Mouse (Mus musculus) frontal cortex, adult (tissue): ENCODE measurements at regions not wholly inside any gene's neighbourhood (a gene's known extent, or its start where the extent isn't known, plus 50 kb on each side); places are given as distances from the start of the nearest gene placed in this dataset.
"Not testable (repeated sequence)": the region's sequence is repeated elsewhere in the genome, so short reads cannot be mapped to it uniquely, and the experiment has no call there.

Experiments
- ATAC-seq: cut with Nextera tagmentation; 2 replicates; pipeline ENCODE4 v1.9.2; 2017; ENCODE audit warnings: mild to moderate bottlenecking, moderate library complexity, mixed read lengths; ENCODE audit not compliant: low TSS enrichment

- ATAC-seq = peak; percentile 60
Observed at GRCm38 (mm10) chr2:44513080-44513724, 414.3 kb downstream of the Gtdc1 start.

GRCm38 (mm10) chr2:44512334-44512733 is 415.1 kb downstream of the Gtdc1 start:
- ATAC-seq = peak; percentile 91

- no peak for ATAC-seq
Observed at GRCm38 (mm10) chr2:44509101-44509500, 418.4 kb downstream of the Gtdc1 start.

GRCm38 (mm10) chr2:44504273-44504672 is 423.2 kb downstream of the Gtdc1 start:
- ATAC-seq = no peak

- not testable (repeated sequence) for ATAC-seq
Observed at GRCm38 (mm10) chr2:44490806-44491205, 436.7 kb downstream of the Gtdc1 start.

DNA sequence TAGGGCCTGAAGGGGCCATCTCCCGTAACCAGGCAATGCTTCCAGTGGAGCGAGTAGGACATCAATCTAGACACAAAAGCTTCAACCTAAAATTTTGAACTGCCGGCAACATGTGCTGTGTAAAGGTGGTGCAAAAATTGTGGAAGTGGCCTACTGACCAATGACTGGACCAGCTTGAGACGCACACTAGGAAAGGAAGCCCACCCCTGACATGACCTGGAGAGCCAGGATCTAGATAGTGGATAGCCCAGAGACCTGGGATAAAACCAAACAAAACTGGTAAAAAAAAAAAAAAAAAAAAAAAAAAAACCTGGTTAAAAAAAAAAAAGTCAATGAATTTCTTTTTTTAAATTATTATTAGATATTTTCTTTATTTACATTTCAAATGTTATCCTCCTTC is 437.2 kb downstream of the Gtdc1 start:
- no peak for ATAC-seq

- ATAC-seq = peak; percentile 81
Observed at GRCm38 (mm10) chr2:44485880-44486279, 441.6 kb downstream of the Gtdc1 start.

DNA sequence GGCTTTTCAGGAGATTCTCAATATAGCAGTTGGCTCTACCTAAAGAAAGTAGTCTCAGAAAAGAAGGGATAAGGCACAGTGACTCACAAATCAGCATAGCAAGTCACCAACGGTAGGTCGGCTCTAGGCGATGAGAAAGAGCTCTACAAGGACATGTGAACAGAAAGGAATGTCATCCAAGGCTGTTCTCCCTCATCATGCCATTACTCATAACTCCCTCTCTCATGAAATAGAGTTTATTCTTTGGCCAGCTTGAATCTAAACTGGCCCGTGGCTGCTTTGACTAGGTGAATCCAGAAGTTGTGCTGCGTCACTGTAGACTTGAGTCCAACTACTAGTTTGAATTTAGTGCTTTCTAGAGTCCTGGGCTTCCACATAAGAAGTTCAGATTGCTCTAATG is 447.7 kb downstream of the Gtdc1 start:
- ATAC-seq = no peak

DNA sequence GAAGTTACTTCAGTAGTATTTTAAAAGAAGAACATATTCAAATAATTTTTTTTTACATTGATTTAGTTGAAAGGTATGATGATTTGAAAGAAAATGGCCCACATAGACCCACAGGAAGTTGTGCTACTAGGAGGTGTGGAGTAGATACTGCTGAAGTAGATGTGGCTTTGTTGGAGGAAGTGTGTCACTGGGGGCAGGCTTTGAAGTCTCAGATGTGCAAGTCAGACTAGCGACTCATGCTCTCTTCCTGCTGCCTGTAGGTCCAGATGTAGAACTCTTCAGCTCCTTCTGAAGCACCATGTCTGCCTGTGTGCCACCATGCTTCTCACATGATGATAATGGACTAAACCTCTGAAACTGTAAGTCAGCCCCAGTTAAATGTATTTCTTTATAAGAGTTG is 452.0 kb downstream of the Gtdc1 start:
- ATAC-seq = no peak

- no peak for ATAC-seq
Observed at GRCm38 (mm10) chr2:44474653-44475052, 452.8 kb downstream of the Gtdc1 start.

DNA sequence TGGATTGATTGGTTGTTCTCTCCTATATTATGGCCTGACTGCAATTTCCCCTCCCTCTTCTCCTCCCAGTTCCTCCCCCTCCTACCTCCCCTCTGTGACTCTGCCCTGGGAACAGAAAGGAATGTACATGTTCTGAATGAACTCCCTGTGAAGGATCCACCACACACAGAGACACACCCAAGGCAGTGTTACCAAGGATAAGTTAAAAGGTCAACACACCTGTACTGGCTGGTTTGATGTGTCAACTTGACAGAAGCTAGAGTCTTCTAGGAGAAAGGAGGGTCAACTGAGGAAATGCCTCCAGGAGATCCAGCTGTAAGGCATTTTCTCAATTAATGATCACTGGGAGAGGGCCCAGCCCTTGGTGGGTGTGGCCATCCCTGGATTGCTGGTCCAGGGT is 456.1 kb downstream of the Gtdc1 start:
- ATAC-seq = no peak

DNA sequence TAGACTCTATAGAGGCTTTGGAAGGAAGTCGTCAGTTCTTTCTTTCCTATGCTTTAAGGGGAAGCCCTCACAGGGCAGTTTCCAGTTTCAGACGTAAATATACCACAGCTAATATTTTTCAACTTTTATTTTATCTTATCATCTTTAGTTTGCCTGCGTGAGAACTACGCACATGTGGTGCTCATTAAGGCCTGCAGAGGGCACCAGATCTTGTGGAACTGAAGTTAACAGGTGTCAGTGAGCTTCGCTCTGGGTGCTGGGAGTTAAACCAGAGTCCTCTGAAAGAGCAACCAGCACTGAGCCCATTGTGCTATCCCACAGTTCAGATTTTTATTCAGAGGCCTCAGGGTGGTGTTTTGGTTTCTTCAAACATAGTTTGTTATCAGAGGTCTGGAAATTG is 456.5 kb downstream of the Gtdc1 start:
- no peak for ATAC-seq

- no peak for ATAC-seq
Observed at GRCm38 (mm10) chr2:44464631-44465030, 462.8 kb downstream of the Gtdc1 start.

DNA sequence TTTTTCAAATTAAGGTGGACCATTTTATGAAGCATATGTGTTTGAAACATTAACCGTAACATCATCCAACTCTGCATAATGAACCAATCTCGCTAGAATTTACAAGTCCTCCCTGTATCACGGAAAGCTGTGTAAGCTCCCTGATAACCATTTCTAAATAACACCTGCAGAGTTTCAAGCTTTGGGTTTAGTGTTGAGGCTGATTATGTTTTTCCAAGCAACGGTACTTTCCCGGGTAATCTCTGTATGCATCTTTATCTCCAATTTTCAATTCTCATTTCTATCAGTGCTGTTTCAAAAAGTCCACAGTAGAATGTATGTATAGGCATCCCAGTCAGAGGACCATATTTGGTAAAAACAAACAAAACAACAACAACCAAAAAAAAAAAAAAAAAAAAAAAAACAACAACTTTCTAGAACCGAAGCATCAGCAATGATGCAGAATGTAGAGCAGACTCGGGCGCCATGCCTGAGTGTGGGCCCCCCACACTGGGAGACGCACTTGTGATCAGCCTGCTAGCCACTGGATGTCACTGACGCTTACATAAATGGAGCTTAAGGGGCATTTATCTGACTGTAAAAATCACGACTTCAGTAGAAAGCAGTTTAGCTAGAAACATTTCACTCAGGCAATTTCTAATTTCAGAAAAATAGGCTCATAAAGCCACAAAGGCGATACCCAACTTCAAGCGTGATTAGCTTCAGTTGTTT is 464.7 kb downstream of the Gtdc1 start:
- ATAC-seq = no peak

GRCm38 (mm10) chr2:44461289-44462250 is 465.9 kb downstream of the Gtdc1 start:
- peak; percentile 82 for ATAC-seq

DNA sequence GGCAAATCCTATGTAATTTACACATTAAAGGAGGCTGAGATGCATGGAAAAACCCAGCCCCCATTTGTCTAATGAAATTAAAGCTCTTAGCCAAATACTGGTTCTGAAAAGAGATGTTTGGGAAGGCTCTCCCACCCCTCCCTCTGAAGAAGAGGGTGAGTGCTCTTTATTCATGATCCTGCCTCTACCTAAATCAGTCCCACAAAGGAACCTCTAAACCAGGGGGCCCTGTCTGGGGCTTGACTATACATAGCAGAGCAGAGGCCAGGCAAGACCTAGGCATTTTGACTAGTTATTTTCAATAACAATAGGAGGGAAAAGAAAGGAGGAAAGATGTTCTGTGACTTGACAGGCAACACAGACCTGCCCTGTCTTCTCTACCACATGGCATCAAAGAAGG is 478.0 kb downstream of the Gtdc1 start:
- no peak for ATAC-seq
